Mouse (Mus musculus): Measurements from ENCODE around the gene Cracr2a.

GRCm38 (mm10) chr6:127565951-127566732, 5.0 kb downstream of the Cracr2a start:
- no peak for TF ChIP-seq POLR2A (IDR thresholded peaks at IDR 0.05; ENCODE audit: borderline replicate concordance, control insufficient read depth, low read depth, low read length)
- no peak for TF ChIP-seq CTCF (IDR thresholded peaks at IDR 0.05; ENCODE audit: control insufficient read depth, insufficient read depth, low read length)

Measured in bone marrow, adult 2 months (tissue).